Mouse (Mus musculus): ENCODE data around the gene Gapt. TPM values are rescaled to one million over a fixed set of nuclear protein-coding genes. Genes with fewer than 3 reads are reported as not detected.

Gapt gene
- polyA plus RNA-seq, 1 experiment from 2014 or later, result 1.7 TPM

DNA sequence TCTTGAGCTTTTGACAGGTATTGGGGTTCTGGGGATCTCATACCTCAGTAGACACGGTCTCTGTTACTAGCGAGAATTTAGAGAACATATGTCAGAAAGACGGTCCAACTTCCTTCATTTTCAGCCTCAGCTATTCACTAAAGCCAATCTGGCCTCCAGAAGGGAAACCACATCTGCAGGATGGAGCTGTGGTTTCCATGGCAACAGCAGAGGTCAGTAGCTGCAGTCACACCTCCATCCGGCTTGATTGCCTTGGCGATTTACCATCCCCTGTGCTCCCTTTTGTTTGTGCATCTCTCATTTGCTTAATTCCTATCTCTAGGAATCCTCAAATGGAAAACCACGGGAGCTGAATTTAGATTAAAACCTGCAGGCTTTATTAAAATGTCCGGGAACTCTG lies 10.3 kb downstream of the Gapt start:
- Histone ChIP-seq H3K4me3 (replicated peaks) (no peak overlapping the region), H3K36me3 (no peaks in the 10 kb centered on the region), H3K9me3 (replicated peaks) (no peaks in the 10 kb centered on the region), H3K9ac (no peak overlapping the region), H3K4me1 (replicated peaks) (no peaks in the 10 kb centered on the region), H3K27me3 (no peaks in the 10 kb centered on the region), H3K4me2 (no peak overlapping the region), H3K27ac (no peak overlapping the region)
- DNase-seq (no peak), ATAC-seq (ENCODE audit: low read depth) (no peak)
- 31% methylated on average over 7 of the region's 7 CpGs for WGBS (ENCODE audit: insufficient replicate concordance)

DNA sequence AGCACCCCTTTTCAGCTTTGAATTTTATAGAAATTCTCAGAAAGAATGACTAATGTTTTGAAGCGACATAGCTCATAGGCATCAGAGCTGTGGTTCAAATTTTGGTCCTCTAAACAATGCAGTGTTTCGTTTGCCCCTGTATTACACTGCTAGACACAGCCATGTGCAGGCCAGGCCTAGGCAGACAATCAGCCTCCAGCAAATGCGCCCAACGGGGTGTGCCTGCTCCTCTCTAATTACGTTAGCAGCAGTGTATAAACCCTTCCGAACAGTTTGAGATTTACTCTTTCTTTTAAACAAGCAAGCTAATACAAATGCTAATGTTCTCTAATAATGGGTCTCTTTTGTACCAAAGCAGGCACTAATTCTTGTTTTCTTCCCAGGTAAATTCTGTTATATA lies 14.4 kb downstream of the Gapt start:
- 75% methylated on average over 6 of the region's 6 CpGs for WGBS (ENCODE audit: insufficient replicate concordance)
- no peak overlapping the region for H3K27ac ChIP-seq
- no peaks in the 10 kb centered on the region for H3K27me3 ChIP-seq
- no peak for DNase-seq
- H3K4me3 ChIP-seq (replicated peaks), result no peak overlapping the region
- H3K4me2 ChIP-seq, result no peak overlapping the region
- H3K36me3 ChIP-seq, result no peaks in the 10 kb centered on the region
- no peaks in the 10 kb centered on the region for H3K4me1 ChIP-seq (replicated peaks)
- no peak for ATAC-seq (ENCODE audit: low read depth)
- H3K9ac ChIP-seq, result no peak overlapping the region
- H3K9me3 ChIP-seq (replicated peaks), result 0 out of 2 replicates have a peak, but pooled peaks cover 1% of the 10 kb centered on the region

DNA sequence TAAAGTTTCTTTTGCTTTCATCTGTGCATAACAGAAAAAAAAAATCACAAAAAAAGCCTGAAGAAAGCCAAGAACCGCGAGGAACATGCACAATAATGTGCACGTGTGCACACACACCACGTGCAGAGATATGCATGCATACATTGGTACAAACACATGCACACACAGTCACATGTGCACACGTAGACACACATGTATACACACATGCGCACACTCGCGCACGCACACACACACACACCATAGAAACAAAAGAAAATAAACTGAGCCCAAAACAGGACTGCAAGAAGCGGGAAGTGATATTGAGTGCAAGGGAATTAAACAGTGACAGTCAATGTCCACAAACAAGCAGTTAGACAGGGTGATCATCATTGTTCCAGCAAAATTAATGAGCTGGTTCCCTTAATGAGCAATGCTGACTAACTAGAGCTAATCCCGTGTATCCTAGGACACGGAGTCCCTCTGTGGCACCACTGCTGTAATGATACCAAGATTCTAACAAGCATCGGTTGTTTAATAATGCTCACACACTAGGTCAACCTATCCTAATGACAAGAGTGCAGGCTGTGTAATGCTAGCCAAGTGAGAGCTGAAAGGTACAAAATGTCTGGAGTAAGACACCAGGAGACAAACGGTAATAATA lies 23.9 kb downstream of the Gapt start:
- Histone ChIP-seq H3K4me1 (replicated peaks) (no peaks in the 10 kb centered on the region), H3K4me3 (replicated peaks) (no peak overlapping the region), H3K27ac (no peak overlapping the region), H3K9ac (no peak overlapping the region), H3K9me3 (replicated peaks) (0 out of 2 replicates have a peak, but pooled peaks cover 6% of the 10 kb centered on the region), H3K27me3 (no peaks in the 10 kb centered on the region), H3K4me2 (no peak overlapping the region), H3K36me3 (no peaks in the 10 kb centered on the region)
- ATAC-seq (ENCODE audit: low read depth) (no peak), DNase-seq (no peak)
- WGBS (ENCODE audit: insufficient replicate concordance), result 78% methylated on average over 14 of the region's 14 CpGs

DNA sequence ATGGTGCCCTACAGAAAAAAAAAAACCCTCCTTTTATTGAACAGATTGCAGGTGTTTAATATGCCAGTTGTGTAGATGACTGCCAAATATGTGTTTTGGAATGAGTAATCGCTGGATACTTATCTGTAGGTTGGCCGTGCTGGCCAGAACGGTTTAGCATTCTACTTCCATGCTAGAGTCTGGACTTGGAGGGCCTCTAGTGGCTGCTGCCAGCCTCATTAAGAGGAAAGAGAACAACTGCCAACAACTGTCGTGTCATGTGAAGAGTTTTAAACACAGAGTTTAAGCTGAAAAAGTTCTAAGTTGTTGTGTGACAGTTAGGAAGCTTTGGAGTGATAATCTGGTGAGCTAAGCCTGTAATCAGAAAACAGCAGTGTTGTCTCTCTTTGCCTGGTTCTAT lies 38.3 kb downstream of the Gapt start:
- no peaks in the 10 kb centered on the region for H3K36me3 ChIP-seq
- WGBS (ENCODE audit: insufficient replicate concordance), result 41% methylated on average over 4 of the region's 4 CpGs
- no peak for DNase-seq

DNA sequence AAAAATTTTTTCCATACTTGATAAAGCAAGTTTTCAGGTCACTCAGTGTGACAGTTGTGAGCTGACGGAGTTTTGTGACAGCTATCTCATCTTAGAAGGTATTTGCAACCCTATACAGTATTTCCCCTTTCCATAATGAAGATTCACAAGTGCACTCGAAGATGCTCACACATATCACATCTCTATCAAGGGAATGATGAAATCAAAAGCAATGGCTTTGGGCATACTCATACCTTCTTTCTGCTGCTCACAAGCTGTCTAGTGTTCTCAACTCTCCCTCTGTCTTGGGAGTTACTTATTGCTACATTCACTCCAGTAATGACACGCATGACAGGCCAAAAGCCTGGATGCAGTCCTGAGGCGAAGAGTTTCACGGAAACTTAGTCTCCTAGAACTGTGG lies 49.8 kb downstream of the Gapt start:
- H3K36me3 ChIP-seq, result no peaks in the 10 kb centered on the region
- no peak overlapping the region for H3K27ac ChIP-seq
- no peaks in the 10 kb centered on the region for H3K4me1 ChIP-seq (replicated peaks)
- no peak overlapping the region for H3K9ac ChIP-seq
- WGBS (ENCODE audit: insufficient replicate concordance), result 57% methylated on average over 5 of the region's 5 CpGs
- ATAC-seq (ENCODE audit: low read depth) (no peak), DNase-seq (no peak)
- H3K4me3 ChIP-seq (replicated peaks), result no peak overlapping the region
- H3K9me3 ChIP-seq (replicated peaks), result no peaks in the 10 kb centered on the region
- H3K4me2 ChIP-seq, result no peak overlapping the region
- no peaks in the 10 kb centered on the region for H3K27me3 ChIP-seq

More for the DNA sequence above, 38.3 kb downstream of the Gapt start:
- Histone ChIP-seq H3K4me2 (no peak overlapping the region), H3K9ac (no peak overlapping the region), H3K4me3 (replicated peaks) (no peak overlapping the region), H3K27ac (no peak overlapping the region), H3K4me1 (replicated peaks) (no peaks in the 10 kb centered on the region), H3K27me3 (no peaks in the 10 kb centered on the region), H3K9me3 (replicated peaks) (no peaks in the 10 kb centered on the region)
- ATAC-seq (ENCODE audit: low read depth), result no peak

Other genes with a start within 250 kb of the Gapt start
- 0.20 and 0.31 TPM in 2 replicates for gene Rab3c, start 76.2 kb downstream of the Gapt start, polyA plus RNA-seq (2015; fragmentation: Nextera tagmentation; extraction: Ambion mirVana)
- gene Plk2, start 37.8 kb upstream of the Gapt start, polyA plus RNA-seq (2015; fragmentation: Nextera tagmentation; extraction: Ambion mirVana), result 7.0 and 7.9 TPM in 2 replicates

All from liver, embryonic 13.5 days (tissue).